10 mouse cellular contexts compared by ENCODE assay signal in the genomic region with DNA sequence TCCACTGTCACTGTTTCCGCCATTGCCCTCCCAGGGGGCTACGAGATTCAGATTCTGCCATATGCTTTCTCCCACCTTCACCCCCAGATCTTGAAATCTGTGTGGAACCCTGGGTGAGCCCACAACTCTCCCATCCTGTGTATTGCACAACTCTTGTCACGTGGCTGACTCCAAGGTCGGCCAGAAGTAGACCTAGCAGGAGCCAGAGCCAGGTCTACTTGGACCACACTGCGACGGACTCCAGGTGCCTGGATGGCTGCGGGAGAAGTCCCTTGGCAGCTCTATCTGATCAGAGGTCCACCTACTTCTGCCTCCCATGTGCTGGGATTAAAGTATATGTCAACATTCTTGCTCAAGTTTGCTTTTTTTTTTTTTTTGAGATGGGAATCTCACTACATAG. TPM values are rescaled to one million over a fixed set of nuclear protein-coding genes. Genes with fewer than 3 reads are reported as not detected.
"Had no signal": no experiment of that assay in that cellular context is flagged by ENCODE, and none has a peak within 500 bp of the region (broad histone marks: within the 10 kb centered on the region; RNA-seq: fewer than 3 reads in every experiment).

No protein-coding gene starts in this region.

- DNase-seq: kidney, postnatal 14 days; liver; lung, adult 2 months; lung, postnatal 36 days; thymus, postnatal 14 days had no signal

RNA-seq across cellular contexts. Expression of gene Apoa5, which starts 7.3 kb away (rescaled TPM):
- total RNA-seq: layer of hippocampus, adult 18-20 months; layer of hippocampus, postnatal 10 days; left cerebral cortex, postnatal 36 days; megakaryocyte progenitor cell, adult 5-6 weeks; midbrain, postnatal 0 days had no signal

RNA-seq across cellular contexts. Expression of gene Apoa4, which starts 20.6 kb away (rescaled TPM):
- total RNA-seq: layer of hippocampus, adult 18-20 months; layer of hippocampus, postnatal 10 days; left cerebral cortex, postnatal 36 days; megakaryocyte progenitor cell, adult 5-6 weeks; midbrain, postnatal 0 days had no signal

RNA-seq across cellular contexts. Expression of gene Apoc3, which starts 25.7 kb away (rescaled TPM):
- total RNA-seq: layer of hippocampus, postnatal 10 days; megakaryocyte progenitor cell, adult 5-6 weeks; midbrain, postnatal 0 days had no signal
